21 mouse cellular contexts compared by ENCODE assay signal in the genomic region with DNA sequence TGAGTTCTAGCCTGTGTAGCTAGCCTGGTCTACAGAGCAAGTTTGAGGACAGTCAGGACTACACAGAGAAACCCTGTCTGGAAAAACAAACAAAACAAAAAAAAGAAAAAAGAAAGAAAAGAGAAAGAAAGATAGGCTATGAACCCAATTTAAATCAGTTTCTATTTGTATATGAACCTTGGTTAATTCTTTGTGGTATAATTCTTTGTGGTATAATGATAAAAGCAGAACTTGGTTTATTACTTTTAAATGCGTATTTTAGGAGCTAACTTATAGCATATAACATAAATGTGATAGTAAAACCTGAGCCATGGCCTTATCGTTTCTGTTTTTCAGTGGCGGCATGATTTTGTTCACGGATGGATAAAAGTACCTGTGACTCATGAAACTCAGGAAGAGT. TPM values are rescaled to one million over a fixed set of nuclear protein-coding genes. Genes with fewer than 3 reads are reported as not detected.
DNase-seq lines count a peak whose midpoint lies in the region; TF ChIP-seq lines count a peak whose summit lies in the region.
"Had no signal": no experiment of that assay in that cellular context is flagged by ENCODE, and none has a peak within 500 bp of the region (broad histone marks: within the 10 kb centered on the region; RNA-seq: fewer than 3 reads in every experiment).

No protein-coding gene starts in this region.

- no peak overlapping the region for H3K27ac ChIP-seq in MEL (ENCODE audit: control insufficient read depth, low read depth, low read length)

- no peaks in the 10 kb centered on the region for H3K79me2 ChIP-seq in MEL (ENCODE audit: control insufficient read depth, insufficient read depth, low read length, poor library complexity)

- H3K36me3 ChIP-seq in MEL (ENCODE audit: control insufficient read depth in 1 of 2, insufficient read depth in 2 of 2, low read length in 2 of 2) = peaks cover 7 to 28% of the 10 kb centered on the region in 2 experiments

- H3K4me1 ChIP-seq in MEL (ENCODE audit: control insufficient read depth in 1 of 2, insufficient read depth in 2 of 2, low read length in 2 of 2) = peaks cover 5 to 9% of the 10 kb centered on the region in 2 experiments

- no peak for TF ChIP-seq RAD21 in MEL (IDR thresholded peaks at IDR 0.05; ENCODE audit: low read depth, low read length)

- no peak for TF ChIP-seq EP300 in MEL (IDR thresholded peaks at IDR 0.05; ENCODE audit: low read depth in 1 of 2, low read length in 2 of 2)

- H3K4me3 ChIP-seq in MEL (ENCODE audit: control insufficient read depth in 1 of 2, insufficient read depth in 1 of 2, low read depth in 2 of 2, low read length in 2 of 2) = no peak overlapping the region

- TF ChIP-seq POLR2A in MEL (IDR thresholded peaks at IDR 0.05; ENCODE audit: control insufficient read depth in 1 of 2, insufficient read depth in 1 of 2, low read depth in 1 of 2, low read length in 2 of 2, poor library complexity in 1 of 2) = no peak

- TF ChIP-seq CTCF in MEL (IDR thresholded peaks at IDR 0.05 in 2 of 3, conservative IDR thresholded peaks at IDR 0.05 in 1 of 3; ENCODE audit: control insufficient read depth in 1 of 3, insufficient read depth in 1 of 3, low read depth in 2 of 3, low read length in 3 of 3, poor library complexity in 1 of 3, severe bottlenecking in 1 of 3) = no peak

- H3K27me3 ChIP-seq in MEL (ENCODE audit: control insufficient read depth in 1 of 2, insufficient read depth in 2 of 2, low read length in 2 of 2) = no peaks in the 10 kb centered on the region
- H3K27me3 ChIP-seq: CH12.LX, Patski had no signal

- no peak for DNase-seq in MEL (ENCODE audit: low read depth, low spot score)
- DNase-seq in urinary bladder, postnatal 36 days (ENCODE audit: low spot score in 2 of 2) = no peak
- DNase-seq: adrenal gland, adult 2 months; adrenal gland, adult 8-10 months; adrenal gland, postnatal 10 days; adrenal gland, postnatal 14 days; adrenal gland, postnatal 25 days; adrenal gland, postnatal 36 days; B cell, adult 2 months; cerebellum, adult 11 months; cerebellum, adult 11-12 months; cerebellum, adult 18-20 months; cerebellum, adult 2 months; cerebellum, adult 8-10 months had no signal

- no peak overlapping the region for H3K9ac ChIP-seq in MEL (ENCODE audit: control insufficient read depth, low read depth, low read length, poor library complexity, severe bottlenecking)

- H3K9me3 ChIP-seq in MEL (replicated peaks; ENCODE audit: insufficient read depth, low read length) = no peaks in the 10 kb centered on the region
- H3K9me3 ChIP-seq: G1E had no signal

TF ChIP-seq in MEL, 35 proteins besides CTCF, POLR2A, EP300 and RAD21:
- peak; percentile 80 for TF ChIP-seq ZNF384 (IDR thresholded peaks at IDR 0.05; ENCODE audit: low read depth, low read length)
- peak; percentile 69 for TF ChIP-seq RCOR1 (IDR thresholded peaks at IDR 0.05; ENCODE audit: low read depth, low read length)
- 0 out of 2 replicates have a peak, but pooled peaks have one; percentile 18 for TF ChIP-seq TBP (IDR thresholded peaks at IDR 0.05; ENCODE audit: low read depth, low read length)
- TF ChIP-seq JUND (IDR thresholded peaks at IDR 0.05; ENCODE audit: low read depth, low read length) = no peak

RNA-seq across cellular contexts. Expression of a gene that starts 24.8 kb away (rescaled TPM):
- 26.4 and 32.8 TPM in 2 replicates for total RNA-seq in MEL (2012; rRNA removed)
- polyA plus RNA-seq in MEL (2012; ENCODE audit: insufficient read depth in 1 of 2, insufficient read length in 2 of 2, low read depth in 1 of 2, low replicate concordance in 2 of 2, missing spikeins in 1 of 2) = 10 to 100 TPM; 30.2 to 78.6 TPM

RNA-seq across cellular contexts. Expression of a gene that starts 48.7 kb away (rescaled TPM):
- total RNA-seq in MEL (2012; rRNA removed) = 2.2 and 3.1 TPM in 2 replicates
- 1 to 10 TPM in 1 of 2 experiments, not detected in 1; 9.9 TPM for polyA plus RNA-seq in MEL (2012; ENCODE audit: insufficient read depth in 1 of 2, insufficient read length in 2 of 2, low read depth in 1 of 2, low replicate concordance in 2 of 2, missing spikeins in 1 of 2)

RNA-seq across cellular contexts. Expression of a gene that starts 58.1 kb away (rescaled TPM):
- total RNA-seq in MEL (2012; rRNA removed) = 0.04 TPM in 1 of 2 replicates, not detected in the other
- not detected for polyA plus RNA-seq in MEL (2012; ENCODE audit: insufficient read depth in 1 of 2, insufficient read length in 2 of 2, low read depth in 1 of 2, low replicate concordance in 2 of 2, missing spikeins in 1 of 2)
- total RNA-seq: adrenal gland, adult 18-20 months; adrenal gland, adult 2 months; adrenal gland, adult 8-10 months; adrenal gland, postnatal 10 days; adrenal gland, postnatal 14 days; adrenal gland, postnatal 25 days; adrenal gland, postnatal 36 days; adrenal gland, postnatal 4 days; CH12.LX had no signal
- polyA plus RNA-seq: activated CD4-positive, CD25-positive, alpha-beta regulatory T cell, adult 4 months; adrenal gland, adult 2 months; CD4-positive, CD25-positive, alpha-beta regulatory T cell, adult 4 months; G1E; Patski had no signal
